Mouse (Mus musculus) forelimb bud, embryonic 11.5 days (tissue): ENCODE results near the gene Ell.
A peak's percentile ranks its signal among the peaks of the same experiment; 100 is the strongest.
"Not testable (repeated sequence)": the region's sequence is repeated elsewhere in the genome, so short reads cannot be mapped to it uniquely, and the experiment has no call there.

Experiments used
- DNase-seq: peaks from one replicate; pipeline ENCODE4 v3.0.0-alpha.2; 2012; ENCODE audit warnings: low read depth, low spot score

Gene Ell

GRCm38 (mm10) chr8:70506328-70507026 is 32.8 kb upstream of the Ell start, which contains the start of gene Rex1bd:
Gene Rex1bd, minus strand, starts transcription at chr8:70506752.
- DNase-seq, result peak; percentile 93

- no peak for DNase-seq
Measured at GRCm38 (mm10) chr8:70507027-70507393, 32.2 kb upstream of the Ell start.

GRCm38 (mm10) chr8:70509281-70509952 is 29.8 kb upstream of the Ell start:
- DNase-seq, result no peak

GRCm38 (mm10) chr8:70510228-70510915 is 28.9 kb upstream of the Ell start, which contains the start of gene Uba52:
Gene Uba52, minus strand, starts transcription at chr8:70510801.
- peak; percentile 98 for DNase-seq

- not testable (repeated sequence) for DNase-seq
Measured at GRCm38 (mm10) chr8:70511174-70511573, 28.1 kb upstream of the Ell start.

- DNase-seq, result no peak
Measured at GRCm38 (mm10) chr8:70511770-70512169, 27.5 kb upstream of the Ell start.

GRCm38 (mm10) chr8:70512253-70512903 is 26.9 kb upstream of the Ell start:
- DNase-seq, result no peak

- DNase-seq, result no peak
Measured at GRCm38 (mm10) chr8:70513441-70513840, 25.8 kb upstream of the Ell start.

GRCm38 (mm10) chr8:70517940-70518643 is 21.2 kb upstream of the Ell start:
- DNase-seq, result no peak

- DNase-seq, result no peak
Measured at GRCm38 (mm10) chr8:70519043-70519442, 20.2 kb upstream of the Ell start.

GRCm38 (mm10) chr8:70519606-70520005 is 19.7 kb upstream of the Ell start:
- no peak for DNase-seq

- peak; percentile 97 for DNase-seq
Measured at GRCm38 (mm10) chr8:70522592-70523403, 16.5 kb upstream of the Ell start.

GRCm38 (mm10) chr8:70527111-70527511 is 12.1 kb upstream of the Ell start:
- DNase-seq, result no peak

GRCm38 (mm10) chr8:70527512-70528181 is 11.6 kb upstream of the Ell start, which contains the start of the genes Fkbp8 and Kxd1:
Gene Fkbp8, plus strand, starts transcription at chr8:70527724.
Gene Kxd1, minus strand, starts transcription at chr8:70527956.
- peak; percentile 94 for DNase-seq

GRCm38 (mm10) chr8:70528182-70528797 is 11.0 kb upstream of the Ell start:
- no peak for DNase-seq

GRCm38 (mm10) chr8:70529299-70529698 is 10.0 kb upstream of the Ell start:
- no peak for DNase-seq

- DNase-seq, result no peak
Measured at GRCm38 (mm10) chr8:70529741-70530161, 9.5 kb upstream of the Ell start.

GRCm38 (mm10) chr8:70530314-70530713 is 8.9 kb upstream of the Ell start:
- no peak for DNase-seq

GRCm38 (mm10) chr8:70534281-70534680 is 5.0 kb upstream of the Ell start:
- DNase-seq, result no peak
